Mouse (Mus musculus) forebrain, embryonic 14.5 days (tissue): ENCODE results near the gene Cyp4a10. TPM values are rescaled to one million over a fixed set of nuclear protein-coding genes. Genes with fewer than 3 reads are reported as not detected.
"Not testable (repeated sequence)": the region's sequence is repeated elsewhere in the genome, so short reads cannot be mapped to it uniquely, and the experiment has no call there.

Source experiments
- ATAC-seq: fragments of 200-750 bp; cut with Nextera tagmentation; 2 replicates; pipeline ENCODE4 v1.8.0; 2017; ENCODE audit warnings: mild to moderate bottlenecking, moderate library complexity
- DNase-seq: peaks from one replicate; pipeline ENCODE4 v3.0.0-alpha.2; 2015; ENCODE audit warnings: low spot score
- H3K27ac ChIP-seq: fragments of 300-500 bp; sonication (generic); 2 replicates; pipeline ENCODE4 v1.5.1; 2014; ENCODE audit warnings: low read depth, mild to moderate bottlenecking, control low read depth, low read length, moderate library complexity
- H3K27me3 ChIP-seq: fragments of 300-500 bp; sonication (generic); replicated peaks from 2 replicates; pipeline ENCODE4 v1.6.1; 2014; ENCODE audit warnings: low read length, control low read depth, mixed read lengths; ENCODE audit not compliant: control insufficient read depth, insufficient read depth
- H3K36me3 ChIP-seq: fragments of 300-500 bp; sonication (generic); 2 replicates; pipeline ENCODE4 v1.6.1; 2014; ENCODE audit warnings: low read length, control low read depth; ENCODE audit not compliant: control insufficient read depth, insufficient read depth
- H3K4me1 ChIP-seq: fragments of 300-500 bp; sonication (generic); 2 replicates; pipeline ENCODE4 v1.6.1; 2014; ENCODE audit warnings: antibody characterized with exemption, low read length, control low read depth; ENCODE audit not compliant: control insufficient read depth, insufficient read depth
- H3K4me2 ChIP-seq: fragments of 300-500 bp; sonication (generic); 2 replicates; pipeline ENCODE4 v1.6.1; 2014; ENCODE audit warnings: mild to moderate bottlenecking, control low read depth, low read length
- H3K4me3 ChIP-seq: fragments of 300-500 bp; sonication (generic); 2 replicates; pipeline ENCODE4 v1.5.1; 2014; ENCODE audit warnings: low read depth, low read length, control low read depth
- H3K9ac ChIP-seq: fragments of 300-500 bp; sonication (generic); 2 replicates; pipeline ENCODE4 v1.6.1; 2014; ENCODE audit warnings: mild to moderate bottlenecking, low read length, control low read depth, moderate library complexity
- H3K9me3 ChIP-seq: fragments of 300-500 bp; sonication (generic); replicated peaks from 2 replicates; pipeline ENCODE4 v1.6.1; 2016; ENCODE audit warnings: low read length, control low read depth, mixed read lengths; ENCODE audit not compliant: control insufficient read depth
- WGBS: fragments of 180-500 bp; shearing (Covaris S2); extraction: QIAGEN DNeasy Blood & Tissue Kit; methylation state at CpG from one replicate; pipeline ENCODE4 v1.1.7; 2014; 5-methylcytosine and 5-hydroxymethylcytosine counted together
- polyA plus RNA-seq: library from polyadenylated mRNA; unstranded; fragments of >200 nt; fragmentation: Nextera tagmentation; extraction: Ambion mirVana; gene quantifications from 2 replicates; pipeline ENCODE4 v1.2.1, GENCODE M21; 2014

Gene Cyp4a10
- polyA plus RNA-seq, 1 experiment from 2014 or later = not detected

- ATAC-seq = no peak
Measured at GRCm38 (mm10) chr4:115545101-115545500, 27.0 kb downstream of the Cyp4a10 start.

GRCm38 (mm10) chr4:115546141-115546828 lies 28.2 kb downstream of the Cyp4a10 start:
- no peak overlapping the region for H3K9ac ChIP-seq
- DNase-seq (no peak), ATAC-seq (no peak)
- H3K4me1 ChIP-seq = no peaks in the 10 kb centered on the region
- no peak overlapping the region for H3K27ac ChIP-seq
- H3K4me3 ChIP-seq = no peak overlapping the region
- 78% methylated on average over 2 of the region's 2 CpGs for WGBS
- no peaks in the 10 kb centered on the region for H3K36me3 ChIP-seq
- H3K4me2 ChIP-seq = no peak overlapping the region
- no peaks in the 10 kb centered on the region for H3K9me3 ChIP-seq
- no peaks in the 10 kb centered on the region for H3K27me3 ChIP-seq

More at GRCm38 (mm10) chr4:115545101-115545500, 27.0 kb downstream of the Cyp4a10 start:
- Histone ChIP-seq H3K4me3 (no peak overlapping the region), H3K36me3 (no peaks in the 10 kb centered on the region), H3K4me1 (no peaks in the 10 kb centered on the region), H3K27ac (no peak overlapping the region), H3K4me2 (no peak overlapping the region), H3K9me3 (no peaks in the 10 kb centered on the region), H3K27me3 (no peaks in the 10 kb centered on the region), H3K9ac (no peak overlapping the region)
- 40% methylated on average over 1 of the region's 1 CpGs for WGBS
- DNase-seq = no peak

- WGBS = 83% methylated on average over 3 of the region's 3 CpGs
- no peak overlapping the region for H3K4me2 ChIP-seq
- no peaks in the 10 kb centered on the region for H3K36me3 ChIP-seq
- no peaks in the 10 kb centered on the region for H3K4me1 ChIP-seq
- no peak overlapping the region for H3K9ac ChIP-seq
- DNase-seq = no peak
- H3K9me3 ChIP-seq = no peaks in the 10 kb centered on the region
- no peaks in the 10 kb centered on the region for H3K27me3 ChIP-seq
- H3K4me3 ChIP-seq = no peak overlapping the region
- H3K27ac ChIP-seq = no peak overlapping the region
- ATAC-seq = no peak
Measured at GRCm38 (mm10) chr4:115552726-115553125, 34.7 kb downstream of the Cyp4a10 start.

- no peaks in the 10 kb centered on the region for H3K9me3 ChIP-seq
- WGBS = 65% methylated on average over 2 of the region's 2 CpGs
- no peak for ATAC-seq
Measured at GRCm38 (mm10) chr4:115555513-115555912, 37.4 kb downstream of the Cyp4a10 start.

GRCm38 (mm10) chr4:115557861-115558561 lies 39.9 kb downstream of the Cyp4a10 start:
- Histone ChIP-seq H3K36me3 (no peaks in the 10 kb centered on the region), H3K27me3 (no peaks in the 10 kb centered on the region), H3K27ac (no peak overlapping the region), H3K4me3 (no peak overlapping the region), H3K9ac (no peak overlapping the region), H3K9me3 (no peaks in the 10 kb centered on the region), H3K4me2 (no peak overlapping the region), H3K4me1 (no peaks in the 10 kb centered on the region)
- WGBS = 44% methylated on average over 4 of the region's 4 CpGs
- DNase-seq (no peak), ATAC-seq (no peak)

More at GRCm38 (mm10) chr4:115555513-115555912, 37.4 kb downstream of the Cyp4a10 start:
- no peaks in the 10 kb centered on the region for H3K36me3 ChIP-seq
- no peaks in the 10 kb centered on the region for H3K27me3 ChIP-seq
- no peaks in the 10 kb centered on the region for H3K4me1 ChIP-seq
- H3K9ac ChIP-seq = no peak overlapping the region
- no peak overlapping the region for H3K4me2 ChIP-seq
- no peak overlapping the region for H3K27ac ChIP-seq
- no peak overlapping the region for H3K4me3 ChIP-seq
- no peak for DNase-seq

- DNase-seq, H3K4me1 ChIP-seq, H3K36me3 ChIP-seq, H3K27me3 ChIP-seq, H3K4me2 ChIP-seq, H3K9me3 ChIP-seq, ATAC-seq, H3K27ac ChIP-seq, H3K4me3 ChIP-seq, H3K9ac ChIP-seq: not testable (repeated sequence)
- 51% methylated on average over 5 of the region's 5 CpGs for WGBS
Measured at GRCm38 (mm10) chr4:115561236-115561635, 43.2 kb downstream of the Cyp4a10 start.

- H3K27ac ChIP-seq = no peak within 1 kb of the TSS
- no peaks in the 10 kb centered on the region for H3K36me3 ChIP-seq
- WGBS = 89% methylated on average over 3 of the region's 3 CpGs
- H3K4me3 ChIP-seq = no peak within 1 kb of the TSS
- no peaks in the 10 kb centered on the region for H3K9me3 ChIP-seq
- DNase-seq (no peak), ATAC-seq (no peak)
- H3K4me1 ChIP-seq = no peaks in the 10 kb centered on the region
- H3K4me2 ChIP-seq = no peak within 1 kb of the TSS
- H3K9ac ChIP-seq = no peak within 1 kb of the TSS
- no peaks in the 10 kb centered on the region for H3K27me3 ChIP-seq
Measured at GRCm38 (mm10) chr4:115563401-115563800, 45.3 kb downstream of the Cyp4a10 start, which contains the start of gene Cyp4a31. Gene Cyp4a31, plus strand, starts transcription at chr4:115563649.

GRCm38 (mm10) chr4:115564469-115565225 lies 46.6 kb downstream of the Cyp4a10 start:
- ATAC-seq, DNase-seq, H3K9me3 ChIP-seq, H3K36me3 ChIP-seq, H3K4me2 ChIP-seq, H3K27me3 ChIP-seq, H3K4me3 ChIP-seq, H3K9ac ChIP-seq, H3K27ac ChIP-seq, H3K4me1 ChIP-seq: not testable (repeated sequence)
- 85% methylated on average over 6 of the region's 6 CpGs for WGBS
